Mouse (Mus musculus): ENCODE results near the gene Fam20b.

Fam20b gene

DNA sequence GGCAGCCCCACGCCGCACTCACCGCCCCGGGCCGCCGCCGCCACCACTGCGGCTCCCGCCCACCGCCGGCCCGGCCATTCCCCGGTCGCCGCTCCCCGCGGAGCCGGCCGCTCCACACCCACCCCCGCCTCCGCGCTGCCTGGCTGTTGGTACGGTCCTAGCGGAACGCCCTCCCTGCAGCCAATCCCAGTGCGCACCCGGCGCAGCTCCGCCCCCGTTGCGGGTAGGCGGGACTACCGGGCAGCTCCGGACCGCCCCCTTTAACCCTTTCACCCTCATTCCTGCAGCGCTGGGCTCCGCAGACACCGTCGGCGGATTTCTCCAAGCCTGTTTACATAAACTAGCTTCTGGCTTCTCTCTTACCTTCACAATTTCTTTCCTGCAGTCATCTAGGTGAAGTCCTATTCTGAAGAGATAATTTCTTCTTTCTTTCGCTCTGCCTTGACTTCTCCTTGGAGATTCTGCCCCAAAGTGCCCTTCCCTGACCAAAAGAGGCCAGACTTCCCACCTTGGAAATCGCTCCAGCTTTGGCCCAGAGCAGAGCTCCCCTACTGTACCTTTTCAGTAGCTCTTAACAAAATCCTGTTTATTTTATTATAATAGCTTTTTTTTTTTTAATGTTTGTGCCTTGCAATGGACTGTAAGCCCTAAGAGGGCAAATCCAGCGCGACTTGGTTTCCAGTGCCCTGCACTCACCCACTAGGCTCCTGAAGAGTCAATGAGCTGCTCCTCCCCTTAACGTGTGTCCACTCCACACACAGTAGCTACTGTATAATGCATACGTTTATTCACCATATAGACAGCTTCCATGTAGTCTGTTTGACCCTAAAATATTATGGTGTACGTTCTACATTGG is at the start of gene Fam20b:
TSS of gene Fam20b (minus strand) at position 137 of the 856 bp plus-strand sequence.
- DNase-seq (ENCODE audit: low spot score in 2 of 2), result peak; percentile 96

- DNase-seq (ENCODE audit: low spot score in 2 of 2), result no peak
Measured at GRCm38 (mm10) chr1:156765311-156765710, 46.4 kb upstream of the Fam20b start.

- no peak for DNase-seq (ENCODE audit: low spot score in 2 of 2)
Measured at GRCm38 (mm10) chr1:156764584-156764983, 45.7 kb upstream of the Fam20b start.

- no peak for DNase-seq (ENCODE audit: low spot score in 2 of 2)
Measured at GRCm38 (mm10) chr1:156763280-156763679, 44.4 kb upstream of the Fam20b start.

DNA sequence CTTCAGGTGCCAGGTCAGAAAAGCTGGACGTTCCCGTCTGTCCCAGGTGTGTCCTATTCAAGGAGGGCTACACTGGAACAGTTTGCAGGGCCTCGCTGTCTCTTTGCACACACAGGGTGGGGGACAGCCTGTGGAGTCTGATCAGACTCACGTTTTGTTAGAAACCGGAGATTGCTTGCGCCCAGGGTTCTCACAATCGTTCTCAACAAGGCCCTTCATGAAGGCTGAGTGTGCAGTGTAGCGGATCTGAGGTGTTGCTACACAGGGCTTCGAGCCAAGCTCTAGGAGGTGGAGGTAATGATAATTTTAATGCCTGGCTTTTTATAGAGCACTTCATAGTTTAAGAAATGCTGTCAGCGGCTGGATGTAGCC is 42.5 kb upstream of the Fam20b start:
- DNase-seq (ENCODE audit: low spot score in 2 of 2), result no peak

- DNase-seq (ENCODE audit: low spot score in 2 of 2), result no peak
Measured at GRCm38 (mm10) chr1:156760549-156761429, 41.9 kb upstream of the Fam20b start.

- no peak for DNase-seq (ENCODE audit: low spot score in 2 of 2)
Measured at GRCm38 (mm10) chr1:156758326-156758725, 39.4 kb upstream of the Fam20b start.

GRCm38 (mm10) chr1:156754608-156755413 is 35.9 kb upstream of the Fam20b start:
- no peak for DNase-seq (ENCODE audit: low spot score in 2 of 2)

- DNase-seq (ENCODE audit: low spot score in 2 of 2), result no peak
Measured at GRCm38 (mm10) chr1:156752990-156753389, 34.1 kb upstream of the Fam20b start.

DNA sequence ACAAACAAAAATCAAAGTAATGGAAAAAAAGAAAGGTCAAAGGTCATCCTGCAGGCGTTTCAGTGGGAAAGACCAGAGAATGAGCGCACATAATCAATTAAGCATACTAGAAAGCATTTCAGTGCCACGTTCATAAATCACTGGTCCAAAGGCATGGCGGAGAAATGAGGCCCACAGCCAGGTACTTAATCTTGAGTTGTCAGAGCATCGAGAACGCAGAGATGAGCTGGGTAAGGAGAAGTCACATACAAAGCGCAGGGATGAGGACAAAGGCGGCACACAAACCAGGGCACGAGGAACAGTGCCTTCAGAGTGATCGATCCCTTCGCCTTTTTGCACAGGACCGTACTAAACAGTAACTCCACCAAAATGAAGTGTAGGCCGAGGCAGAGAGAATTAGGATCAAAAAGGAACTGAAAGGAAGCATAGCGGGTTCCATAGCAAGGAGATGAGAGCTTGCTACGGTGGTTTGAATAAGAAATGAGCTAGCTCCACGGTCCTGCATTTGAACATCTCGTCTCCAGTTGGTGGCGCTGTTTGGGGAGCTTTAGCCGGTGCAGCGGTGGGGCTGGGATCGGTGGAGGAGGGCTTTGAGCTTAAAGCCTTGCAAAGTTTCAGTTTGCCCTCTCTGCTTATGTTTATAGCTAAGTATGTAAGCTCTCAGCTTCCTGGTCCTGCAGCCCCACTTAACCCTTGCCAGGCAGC is 33.3 kb upstream of the Fam20b start:
- DNase-seq (ENCODE audit: low spot score in 2 of 2), result peak; percentile 41 to 66

- DNase-seq (ENCODE audit: low spot score in 2 of 2), result no peak
Measured at GRCm38 (mm10) chr1:156750261-156750660, 31.4 kb upstream of the Fam20b start.

GRCm38 (mm10) chr1:156749136-156749535 is 30.2 kb upstream of the Fam20b start:
- no peak for DNase-seq (ENCODE audit: low spot score in 2 of 2)

- DNase-seq (ENCODE audit: low spot score in 2 of 2), result no peak
Measured at GRCm38 (mm10) chr1:156748435-156749005, 29.6 kb upstream of the Fam20b start.

DNA sequence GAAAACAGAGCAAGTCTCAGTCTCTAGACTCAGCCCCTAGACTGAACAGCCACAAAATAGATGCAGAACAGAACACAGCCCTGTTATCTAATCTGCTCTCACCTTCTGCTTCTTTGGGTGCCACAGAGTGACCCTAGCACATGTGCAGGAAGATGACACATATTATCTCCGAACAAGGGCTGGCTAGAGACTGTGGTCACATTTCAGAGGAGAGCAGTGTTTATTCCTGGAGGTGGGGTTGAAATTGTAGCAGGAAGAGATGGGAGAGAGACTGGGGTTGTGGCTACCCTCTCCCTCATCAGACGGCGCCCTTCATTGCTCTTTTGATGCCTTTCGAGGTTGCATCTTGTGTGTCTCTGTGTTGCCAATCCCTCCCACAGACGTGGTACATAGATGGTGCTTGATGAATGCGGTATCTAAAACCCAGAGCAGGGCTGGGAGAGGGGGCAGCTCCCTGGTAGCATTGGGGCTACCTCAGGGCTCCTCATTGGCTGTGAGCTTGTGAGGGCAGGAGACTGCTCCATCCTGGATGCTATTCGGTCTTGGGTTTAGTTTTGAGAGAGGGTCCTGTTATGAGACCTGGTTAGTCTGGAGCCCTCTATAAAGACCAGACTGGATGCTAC is 26.4 kb upstream of the Fam20b start:
- no peak for DNase-seq (ENCODE audit: low spot score in 2 of 2)

- peak; percentile 51 to 53 for DNase-seq (ENCODE audit: low spot score in 2 of 2)
Measured at GRCm38 (mm10) chr1:156741482-156742411, 22.9 kb upstream of the Fam20b start.

- DNase-seq (ENCODE audit: low spot score in 2 of 2), result no peak
Measured at GRCm38 (mm10) chr1:156735788-156736187, 16.9 kb upstream of the Fam20b start.

GRCm38 (mm10) chr1:156734019-156734418 is 15.1 kb upstream of the Fam20b start:
- no peak for DNase-seq (ENCODE audit: low spot score in 2 of 2)

DNA sequence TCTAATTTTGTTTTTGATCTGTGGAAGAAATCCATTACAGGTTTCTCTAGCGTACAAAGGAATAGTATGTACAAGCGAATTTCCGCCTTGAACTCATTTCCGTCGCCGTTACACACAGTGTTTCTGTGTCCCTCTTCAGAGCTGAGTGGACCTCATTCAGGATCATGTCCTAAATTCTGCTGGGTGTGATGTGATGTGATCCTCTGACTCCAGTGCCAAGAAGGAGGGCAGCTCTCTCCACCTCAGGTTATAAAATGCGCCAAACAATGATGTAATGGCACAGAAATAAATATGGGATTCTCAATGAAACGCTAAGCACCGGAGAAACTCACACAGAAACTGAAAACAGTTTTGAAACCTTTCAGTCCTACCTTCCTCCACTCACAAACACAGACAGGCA is 14.7 kb upstream of the Fam20b start:
- no peak for DNase-seq (ENCODE audit: low spot score in 2 of 2)

- no peak for DNase-seq (ENCODE audit: low spot score in 2 of 2)
Measured at GRCm38 (mm10) chr1:156732996-156733395, 14.1 kb upstream of the Fam20b start.

Measured in urinary bladder, postnatal 36 days (tissue).